Mouse (Mus musculus) bone marrow, adult 2 months (tissue): ENCODE results near the gene Csnk2b. TPM values are rescaled to one million over a fixed set of nuclear protein-coding genes. Genes with fewer than 3 reads are reported as not detected.

Source experiments
- H3K27ac ChIP-seq: fragments of 200-500 bp; 2 replicates; pipeline ENCODE4 v1.5.1; 2012; ENCODE audit warnings: low read depth, mild to moderate bottlenecking, control low read depth, inconsistent platforms, low read length; ENCODE audit not compliant: control insufficient read depth, poor library complexity, insufficient read depth
- H3K4me1 ChIP-seq: fragments of 200-500 bp; 2 replicates; pipeline ENCODE4 v1.6.1; 2011; ENCODE audit warnings: low read length; ENCODE audit not compliant: control insufficient read depth, insufficient read depth
- H3K4me3 ChIP-seq: fragments of 200-500 bp; replicated peaks from 2 replicates; pipeline ENCODE3; 2011; ENCODE audit warnings: mild to moderate bottlenecking, low read depth, low read length, control low read depth; ENCODE audit not compliant: control insufficient read depth
- CTCF ChIP-seq: fragments of 200-500 bp; IDR thresholded peaks from 2 replicates; pipeline ENCODE4 v1.5.1; 2011; ENCODE audit warnings: low read length, control low read depth; ENCODE audit not compliant: control insufficient read depth, insufficient read depth
- POLR2A ChIP-seq: fragments of 200-500 bp; IDR thresholded peaks from 2 replicates; pipeline ENCODE4 v1.6.1; 2011; ENCODE audit warnings: low read depth, mild to moderate bottlenecking, control low read depth, low read length, borderline replicate concordance; ENCODE audit not compliant: control insufficient read depth
- WGBS: fragments of 180-500 bp; shearing (Covaris S2); methylation state at CpG from one replicate; pipeline ENCODE4 v1.1.7; 2018; 5-methylcytosine and 5-hydroxymethylcytosine counted together
- polyA plus RNA-seq: library from polyadenylated mRNA; stranded (reverse); fragments of >200 nt; gene quantifications from 2 replicates; pipeline ENCODE4 v1.2.4, GENCODE M21; 2011; ENCODE audit warnings: low replicate concordance; ENCODE audit not compliant: missing spikeins, insufficient read depth, insufficient read length

Csnk2b gene
- polyA plus RNA-seq, 1 experiment, result 166 TPM

DNA sequence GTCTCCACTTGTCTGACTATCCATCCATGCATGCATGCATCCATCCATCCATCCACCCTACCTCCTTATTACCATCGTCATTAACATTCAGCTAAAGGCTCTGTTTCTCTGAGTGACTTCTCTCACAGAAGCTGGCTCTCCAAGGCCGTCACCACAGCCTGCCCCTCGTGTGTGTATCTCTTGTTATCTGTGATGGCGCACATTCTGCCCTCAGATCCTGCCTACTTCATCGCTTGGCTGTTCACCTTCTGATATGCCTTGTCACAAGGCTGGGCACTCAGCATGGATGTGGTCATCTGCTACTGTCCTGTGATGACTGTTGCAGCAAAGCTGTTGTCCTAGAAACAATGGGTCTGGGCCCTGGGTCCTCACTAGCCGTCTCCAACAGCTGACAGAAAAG is 17.1 kb downstream of the Csnk2b start:
- 67% methylated on average over 6 of the region's 6 CpGs for WGBS
- no peak for TF ChIP-seq CTCF
- TF ChIP-seq POLR2A, result no peak
- H3K4me3 ChIP-seq, result no peak overlapping the region
- no peaks in the 10 kb centered on the region; the same call in 1 of the 2 replicates for H3K4me1 ChIP-seq
- H3K27ac ChIP-seq, result peak overlapping the region; percentile 36

DNA sequence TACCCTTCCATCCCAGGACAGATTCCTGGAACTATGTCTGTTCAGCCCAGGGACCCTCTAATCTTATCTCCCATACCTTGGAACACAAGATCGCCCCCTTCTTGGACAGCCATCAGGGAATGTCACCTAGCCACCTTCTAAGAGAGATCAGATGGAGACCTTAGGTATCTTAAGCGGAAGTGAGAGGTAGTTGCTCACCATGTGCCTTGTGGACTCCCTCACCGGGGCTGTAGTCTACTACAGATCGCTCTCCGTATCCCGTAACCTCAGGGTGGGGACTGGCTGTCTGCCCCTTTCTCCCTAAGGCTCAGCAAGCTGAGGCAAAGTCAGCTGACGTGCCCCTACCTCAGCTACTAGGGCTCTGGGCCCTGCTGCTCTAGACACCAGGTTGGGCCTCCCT is 17.8 kb downstream of the Csnk2b start:
- H3K4me1 ChIP-seq, result no peaks in the 10 kb centered on the region; the same call in 1 of the 2 replicates
- peak overlapping the region; percentile 36 for H3K27ac ChIP-seq
- 83% methylated on average over 7 of the region's 7 CpGs for WGBS
- H3K4me3 ChIP-seq, result no peak overlapping the region
- TF ChIP-seq CTCF, result no peak
- no peak for TF ChIP-seq POLR2A

DNA sequence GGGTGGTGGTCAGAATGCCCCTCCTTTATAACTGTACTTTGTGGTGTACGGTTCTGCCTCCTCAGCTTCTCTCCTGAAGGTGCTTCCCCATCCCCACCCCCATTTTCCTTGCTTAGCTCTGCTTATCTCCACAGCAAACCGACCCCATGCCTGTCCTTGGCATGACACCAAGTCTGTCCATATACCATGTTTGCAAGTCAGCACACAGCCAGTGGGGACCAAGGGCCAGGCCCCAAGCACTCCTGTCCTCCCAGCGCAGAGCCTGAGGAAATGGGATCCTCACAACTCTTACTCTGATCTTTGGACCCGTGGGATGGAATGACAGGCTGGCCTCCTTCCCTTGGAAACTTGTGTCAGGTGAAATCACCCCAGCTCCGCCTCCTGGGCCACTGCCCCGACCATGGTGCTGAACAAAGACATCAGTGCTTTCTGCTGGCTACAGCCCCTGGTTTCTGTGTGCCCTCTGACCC is 18.6 kb downstream of the Csnk2b start:
- no peak for TF ChIP-seq CTCF
- no peak for TF ChIP-seq POLR2A
- Histone ChIP-seq H3K4me1 (no peaks in the 10 kb centered on the region; the same call in 1 of the 2 replicates), H3K4me3 (no peak overlapping the region), H3K27ac (peak overlapping the region; percentile 28; the same call in 1 of the 2 replicates)
- 44% methylated on average over 6 of the region's 6 CpGs for WGBS

DNA sequence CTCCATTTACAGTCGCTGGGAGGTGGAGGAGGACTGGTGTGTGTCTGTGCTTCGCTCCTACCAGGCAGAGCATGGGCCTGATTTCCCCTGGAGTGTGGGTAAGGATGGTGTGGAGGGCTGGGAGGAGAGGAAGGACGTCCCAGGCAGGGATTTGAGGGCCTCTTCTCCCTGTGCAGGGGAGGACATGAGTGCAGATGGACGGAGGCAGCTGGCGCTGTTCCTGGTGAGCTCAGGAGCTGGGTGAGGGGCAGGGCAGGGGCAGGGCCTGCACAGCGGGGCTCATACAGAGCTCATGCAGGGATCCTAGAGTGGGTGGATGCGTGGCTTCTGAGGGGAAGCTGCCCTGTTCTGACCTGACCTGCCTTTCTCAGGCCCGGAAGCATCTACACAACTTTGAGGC is 19.6 kb downstream of the Csnk2b start:
- WGBS, result 77% methylated on average over 8 of the region's 8 CpGs
- H3K4me3 ChIP-seq, result no peak overlapping the region
- peak overlapping the region; percentile 37; the same call in 1 of the 2 replicates for H3K27ac ChIP-seq
- no peaks in the 10 kb centered on the region; the same call in 1 of the 2 replicates for H3K4me1 ChIP-seq
- no peak for TF ChIP-seq POLR2A
- no peak for TF ChIP-seq CTCF

DNA sequence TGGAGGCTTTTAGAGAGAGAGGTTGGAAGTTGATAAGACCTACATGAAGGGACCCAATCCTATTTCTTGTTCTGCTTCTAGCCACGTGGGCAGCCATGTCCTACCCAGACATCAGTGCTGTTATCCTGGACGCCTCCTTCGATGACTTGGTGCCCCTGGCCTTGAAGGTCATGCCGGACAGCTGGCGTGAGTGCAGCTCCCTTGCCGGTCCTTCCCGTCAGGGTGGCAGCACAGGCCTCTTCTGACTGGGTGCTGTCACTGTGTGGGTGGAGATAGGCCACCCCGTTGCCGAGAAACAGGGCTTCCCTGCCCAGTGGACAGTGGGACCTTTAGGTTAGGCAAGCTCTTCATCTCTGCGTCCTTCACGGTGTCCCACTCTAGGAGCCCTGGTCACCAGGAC is 20.7 kb downstream of the Csnk2b start:
- Histone ChIP-seq H3K4me3 (no peak overlapping the region), H3K4me1 (no peaks in the 10 kb centered on the region; the same call in 1 of the 2 replicates), H3K27ac (no peak overlapping the region)
- TF ChIP-seq POLR2A, result no peak
- TF ChIP-seq CTCF, result no peak
- 91% methylated on average over 11 of the region's 11 CpGs for WGBS

GRCm38 (mm10) chr17:35100196-35100765 is 21.6 kb downstream of the Csnk2b start:
- WGBS, result 85% methylated on average over 10 of the region's 10 CpGs
- no peak for TF ChIP-seq CTCF
- no peak for TF ChIP-seq POLR2A
- Histone ChIP-seq H3K4me1 (no peaks in the 10 kb centered on the region; the same call in 1 of the 2 replicates), H3K27ac (no peak overlapping the region), H3K4me3 (no peak overlapping the region)

- Histone ChIP-seq H3K4me3 (no peak overlapping the region), H3K4me1 (no peaks in the 10 kb centered on the region), H3K27ac (no peak overlapping the region)
- WGBS, result 87% methylated on average over 12 of the region's 12 CpGs
- TF ChIP-seq CTCF (no peak), POLR2A (no peak)
Measured at GRCm38 (mm10) chr17:35097164-35097655, 24.6 kb downstream of the Csnk2b start.

- Histone ChIP-seq H3K27ac (no peak overlapping the region), H3K4me3 (no peak overlapping the region), H3K4me1 (no peaks in the 10 kb centered on the region)
- 95% methylated on average over 12 of the region's 12 CpGs for WGBS
- TF ChIP-seq CTCF, result no peak
- TF ChIP-seq POLR2A, result no peak; the same call in 1 of the 2 replicates
Measured at GRCm38 (mm10) chr17:35096597-35096996, 25.3 kb downstream of the Csnk2b start.
